Mouse (Mus musculus) lung, adult 2 months (tissue): ENCODE measurements at regions not wholly inside any gene's neighbourhood (a gene's known extent, or its start where the extent isn't known, plus 50 kb on each side); places are given as distances from the start of the nearest gene placed in this dataset.

Experiments
- CTCF ChIP-seq: fragments of 200-500 bp; IDR thresholded peaks from 2 replicates; pipeline ENCODE4 v1.5.1; 2011; ENCODE audit warnings: mild to moderate bottlenecking, low read length, control low read depth; ENCODE audit not compliant: insufficient read depth
- POLR2A ChIP-seq: fragments of 200-500 bp; IDR thresholded peaks from 2 replicates; pipeline ENCODE4 v1.6.1; 2011; ENCODE audit warnings: low read depth, mild to moderate bottlenecking, control low read depth, low read length, borderline replicate concordance; ENCODE audit errors: extremely low read depth

GRCm38 (mm10) chrX:162332121-162332520, 172.6 kb upstream of the Nhs start:
- TF ChIP-seq CTCF (no peak), POLR2A (no peak)
